Mouse (Mus musculus): Measurements from ENCODE around the gene Agap2. TPM values are rescaled to one million over a fixed set of nuclear protein-coding genes. Genes with fewer than 3 reads are reported as not detected.

Agap2 gene
- not detected for polyA plus RNA-seq (2014; fragmentation: Illumina TruSeq; extraction: RNeasy Lipid Tissue Mini Kit (QIAGEN cat#74804); ENCODE audit: low read depth, low replicate concordance)

GRCm38 (mm10) chr10:127075080-127075479 lies at the start of gene Agap2:
Agap2 (plus strand) TSS chr10:127075284.

GRCm38 (mm10) chr10:127030336-127031296 lies 44.5 kb upstream of the Agap2 start, which contains the start of gene Tsfm:
Tsfm (minus strand) TSS chr10:127030840.

DNA sequence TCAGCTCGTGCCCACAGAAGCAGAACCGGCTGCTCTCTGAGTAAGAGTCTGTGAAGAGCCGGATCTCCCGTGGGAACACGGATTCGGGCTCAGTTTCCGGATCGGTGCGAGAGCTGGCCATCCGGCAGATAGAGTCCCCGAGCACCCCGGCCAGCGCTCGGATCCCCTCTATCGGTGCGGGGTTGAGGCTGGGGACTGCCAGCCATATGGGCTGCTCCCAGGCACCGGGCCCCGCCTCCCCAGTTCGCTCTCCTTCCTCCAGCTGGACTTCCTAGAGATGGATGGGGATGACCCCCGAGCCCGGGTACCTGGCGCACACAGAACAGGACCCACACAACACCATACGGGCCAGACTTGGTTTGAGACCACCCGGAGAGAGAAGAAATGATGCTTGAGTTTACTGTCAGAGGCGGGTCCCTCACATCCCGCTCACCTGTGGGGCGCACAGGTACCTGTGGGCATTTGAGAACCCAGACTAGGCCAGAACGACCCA lies 33.8 kb upstream of the Agap2 start, which contains the start of the genes Mettl1 and Eef1akmt3:
TSS of gene Mettl1 (plus strand) at position 141 of the 493 bp plus-strand sequence.
TSS of gene Eef1akmt3 (minus strand) at position 240 of the 493 bp plus-strand sequence.

GRCm38 (mm10) chr10:127047954-127048353 lies 27.1 kb upstream of the Agap2 start, which contains the start of gene Cyp27b1:
Cyp27b1 (plus strand) TSS chr10:127048250.

DNA sequence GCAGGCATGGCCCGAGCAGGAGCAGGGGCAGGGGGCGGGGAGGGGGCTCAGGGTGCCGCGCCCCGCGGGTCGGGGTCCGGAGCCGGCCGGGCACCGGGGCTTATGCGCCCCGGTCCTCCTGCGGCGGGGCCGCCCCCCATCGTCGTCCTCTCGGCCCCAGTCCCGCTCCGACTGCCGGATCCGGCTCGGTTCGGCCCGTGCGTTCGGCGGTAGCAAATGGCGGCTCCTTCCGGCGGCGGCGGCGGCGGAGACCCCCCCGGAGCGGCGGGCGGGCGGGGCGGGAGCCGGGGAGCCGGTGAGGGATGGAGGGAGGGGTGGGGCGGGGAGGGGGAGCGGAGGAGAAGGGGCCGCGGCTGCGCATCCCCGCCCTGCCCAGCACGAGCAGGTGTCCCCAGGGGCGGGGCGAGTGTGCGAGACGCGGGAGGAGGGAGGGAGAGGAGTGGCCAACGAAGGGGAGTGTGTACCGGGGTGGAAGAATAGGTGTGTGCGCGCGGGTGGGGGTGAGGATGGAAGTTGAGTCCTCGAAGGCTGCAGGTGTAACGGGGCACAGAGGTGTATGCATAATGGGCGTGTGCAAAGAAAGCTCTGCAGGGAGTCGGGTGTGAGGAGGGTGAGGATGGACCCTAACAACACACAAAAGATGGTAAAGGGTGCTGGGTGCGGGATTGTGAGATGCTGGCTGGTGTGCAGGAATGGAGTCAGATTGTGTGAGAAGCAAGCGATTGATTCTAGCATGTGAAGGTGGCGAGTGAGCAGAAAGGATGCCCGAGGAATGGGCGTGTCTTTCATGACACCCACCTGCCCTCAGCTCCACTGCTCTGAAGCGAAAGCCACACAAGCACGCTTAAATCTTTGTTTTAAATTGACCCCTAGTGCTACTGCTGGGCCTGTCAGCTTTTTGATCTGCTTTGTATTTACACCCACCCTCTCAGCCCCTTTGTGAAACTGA lies 14.8 kb upstream of the Agap2 start, which contains the start of gene March9:
TSS of gene March9 (minus strand) at position 217 of the 949 bp plus-strand sequence.

GRCm38 (mm10) chr10:127063239-127063872 lies 11.7 kb upstream of the Agap2 start, which contains the start of gene Cdk4:
Cdk4 (plus strand) TSS chr10:127063534.

DNA sequence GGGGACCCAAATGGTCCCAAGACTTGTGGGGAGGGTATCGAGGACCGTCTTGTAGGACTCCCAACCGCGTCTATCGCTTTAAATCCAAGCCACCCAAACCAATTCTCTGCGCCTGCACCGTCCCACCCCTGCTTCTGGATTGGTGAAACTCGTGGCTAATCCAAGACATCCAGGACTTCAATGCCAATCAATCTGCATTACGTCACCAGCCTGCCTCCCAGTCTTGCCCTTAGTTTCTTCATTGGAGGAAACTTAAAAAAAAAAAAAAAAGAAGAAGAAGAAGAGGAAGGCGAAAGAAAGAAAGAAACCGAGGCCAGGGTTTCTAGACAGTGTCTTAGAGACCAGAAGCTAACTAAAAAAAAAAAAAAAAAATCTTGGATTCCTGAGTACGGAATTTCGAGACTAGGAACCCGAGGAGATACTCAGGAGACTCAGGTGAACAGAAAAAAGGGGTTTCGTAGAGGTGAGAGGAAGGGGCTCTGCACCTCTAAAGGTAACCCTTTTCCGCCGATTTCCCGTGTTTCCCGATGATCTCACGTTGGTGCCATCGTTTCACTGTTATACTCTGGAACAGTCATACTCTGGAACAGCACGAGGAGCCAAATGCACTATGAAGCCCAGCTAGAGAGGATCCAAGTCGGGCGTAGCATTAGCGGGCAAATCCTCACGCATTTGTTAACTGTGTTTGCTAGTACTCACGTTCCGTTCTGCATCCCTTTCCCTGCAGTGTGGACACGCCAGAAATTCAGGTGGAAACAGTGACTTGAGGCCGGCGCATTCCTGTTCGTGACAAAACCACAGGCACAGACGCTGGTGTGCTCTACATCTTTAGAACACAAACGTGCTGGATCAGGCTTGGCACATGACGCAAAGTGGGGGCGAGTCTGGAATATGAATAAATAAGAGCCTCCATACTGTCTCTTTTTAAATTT lies 4.6 kb upstream of the Agap2 start, which contains the start of gene Tspan31:
TSS of gene Tspan31 (minus strand) at position 75 of the 932 bp plus-strand sequence.

GRCm38 (mm10) chr10:127121066-127121477 lies 46.0 kb downstream of the Agap2 start, which contains the start of gene Os9:
Os9 (minus strand) TSS chr10:127121131.

Other genes with a start within 250 kb of the Agap2 start
- gene Atp23, start 173.9 kb upstream of the Agap2 start, polyA plus RNA-seq (2014; fragmentation: Illumina TruSeq; extraction: RNeasy Lipid Tissue Mini Kit (QIAGEN cat#74804); ENCODE audit: low read depth, low replicate concordance): 3.0 TPM
- gene Ctdsp2, start 96.6 kb upstream of the Agap2 start, polyA plus RNA-seq (2014; fragmentation: Illumina TruSeq; extraction: RNeasy Lipid Tissue Mini Kit (QIAGEN cat#74804); ENCODE audit: low read depth, low replicate concordance): 24.8 TPM
- gene Avil, start 74.6 kb upstream of the Agap2 start, polyA plus RNA-seq (2014; fragmentation: Illumina TruSeq; extraction: RNeasy Lipid Tissue Mini Kit (QIAGEN cat#74804); ENCODE audit: low read depth, low replicate concordance): not detected
- 15.5 TPM for gene Tsfm, start 44.4 kb upstream of the Agap2 start, polyA plus RNA-seq (2014; fragmentation: Illumina TruSeq; extraction: RNeasy Lipid Tissue Mini Kit (QIAGEN cat#74804); ENCODE audit: low read depth, low replicate concordance)
- gene Mettl1, start 33.9 kb upstream of the Agap2 start, polyA plus RNA-seq (2014; fragmentation: Illumina TruSeq; extraction: RNeasy Lipid Tissue Mini Kit (QIAGEN cat#74804); ENCODE audit: low read depth, low replicate concordance): 4.1 TPM
- 1.5 TPM for gene Eef1akmt3, start 33.8 kb upstream of the Agap2 start, polyA plus RNA-seq (2014; fragmentation: Illumina TruSeq; extraction: RNeasy Lipid Tissue Mini Kit (QIAGEN cat#74804); ENCODE audit: low read depth, low replicate concordance)
- 0.61 TPM for gene Cyp27b1, start 27.0 kb upstream of the Agap2 start, polyA plus RNA-seq (2014; fragmentation: Illumina TruSeq; extraction: RNeasy Lipid Tissue Mini Kit (QIAGEN cat#74804); ENCODE audit: low read depth, low replicate concordance)
- gene March9, start 15.1 kb upstream of the Agap2 start, polyA plus RNA-seq (2014; fragmentation: Illumina TruSeq; extraction: RNeasy Lipid Tissue Mini Kit (QIAGEN cat#74804); ENCODE audit: low read depth, low replicate concordance): 2.1 TPM
- gene Cdk4, start 11.8 kb upstream of the Agap2 start, polyA plus RNA-seq (2014; fragmentation: Illumina TruSeq; extraction: RNeasy Lipid Tissue Mini Kit (QIAGEN cat#74804); ENCODE audit: low read depth, low replicate concordance): 13.5 TPM
- 73.7 TPM for gene Tspan31, start 5.0 kb upstream of the Agap2 start, polyA plus RNA-seq (2014; fragmentation: Illumina TruSeq; extraction: RNeasy Lipid Tissue Mini Kit (QIAGEN cat#74804); ENCODE audit: low read depth, low replicate concordance)
- 9.4 TPM for gene Os9, start 45.8 kb downstream of the Agap2 start, polyA plus RNA-seq (2014; fragmentation: Illumina TruSeq; extraction: RNeasy Lipid Tissue Mini Kit (QIAGEN cat#74804); ENCODE audit: low read depth, low replicate concordance)
- 0.73 TPM for gene B4galnt1, start 89.9 kb downstream of the Agap2 start, polyA plus RNA-seq (2014; fragmentation: Illumina TruSeq; extraction: RNeasy Lipid Tissue Mini Kit (QIAGEN cat#74804); ENCODE audit: low read depth, low replicate concordance)
- gene Slc26a10, start 105.4 kb downstream of the Agap2 start, polyA plus RNA-seq (2014; fragmentation: Illumina TruSeq; extraction: RNeasy Lipid Tissue Mini Kit (QIAGEN cat#74804); ENCODE audit: low read depth, low replicate concordance): 0.16 TPM
- 2.4 TPM for gene Arhgef25, start 114.8 kb downstream of the Agap2 start, polyA plus RNA-seq (2014; fragmentation: Illumina TruSeq; extraction: RNeasy Lipid Tissue Mini Kit (QIAGEN cat#74804); ENCODE audit: low read depth, low replicate concordance)
- gene Dtx3, start 120.4 kb downstream of the Agap2 start, polyA plus RNA-seq (2014; fragmentation: Illumina TruSeq; extraction: RNeasy Lipid Tissue Mini Kit (QIAGEN cat#74804); ENCODE audit: low read depth, low replicate concordance): 3.6 TPM
- gene Pip4k2c, start 136.3 kb downstream of the Agap2 start, polyA plus RNA-seq (2014; fragmentation: Illumina TruSeq; extraction: RNeasy Lipid Tissue Mini Kit (QIAGEN cat#74804); ENCODE audit: low read depth, low replicate concordance): 46.3 TPM
- gene Kif5a, start 188.1 kb downstream of the Agap2 start, polyA plus RNA-seq (2014; fragmentation: Illumina TruSeq; extraction: RNeasy Lipid Tissue Mini Kit (QIAGEN cat#74804); ENCODE audit: low read depth, low replicate concordance): 0.16 TPM
- gene Dctn2, start 191.1 kb downstream of the Agap2 start, polyA plus RNA-seq (2014; fragmentation: Illumina TruSeq; extraction: RNeasy Lipid Tissue Mini Kit (QIAGEN cat#74804); ENCODE audit: low read depth, low replicate concordance): 18.1 TPM
- gene Mbd6, start 213.7 kb downstream of the Agap2 start, polyA plus RNA-seq (2014; fragmentation: Illumina TruSeq; extraction: RNeasy Lipid Tissue Mini Kit (QIAGEN cat#74804); ENCODE audit: low read depth, low replicate concordance): 1.0 TPM
- gene Mars, start 236.5 kb downstream of the Agap2 start, polyA plus RNA-seq (2014; fragmentation: Illumina TruSeq; extraction: RNeasy Lipid Tissue Mini Kit (QIAGEN cat#74804); ENCODE audit: low read depth, low replicate concordance): 7.0 TPM
- gene Arhgap9, start 246.7 kb downstream of the Agap2 start, polyA plus RNA-seq (2014; fragmentation: Illumina TruSeq; extraction: RNeasy Lipid Tissue Mini Kit (QIAGEN cat#74804); ENCODE audit: low read depth, low replicate concordance): not detected